ENCODE assay signal across 28 mouse cellular contexts in genomic region chr7:143848768-143849482, GRCm38 (mm10). TPM values are rescaled to one million over a fixed set of nuclear protein-coding genes. Genes with fewer than 3 reads are reported as not detected.
DNase-seq lines count a peak whose midpoint lies in the region; ATAC-seq and TF ChIP-seq lines count a peak whose summit lies in the region.
"Had no signal": no experiment of that assay in that cellular context is flagged by ENCODE, and none has a peak within 500 bp of the region (broad histone marks: within the 10 kb centered on the region; RNA-seq: fewer than 3 reads in every experiment).

No protein-coding gene starts in this region.

- peaks cover 6% of the 10 kb centered on the region for H3K4me1 ChIP-seq in kidney, adult 2 months (ENCODE audit: control insufficient read depth, insufficient read depth, low read length)
- peaks cover 7% of the 10 kb centered on the region for H3K4me1 ChIP-seq in intestine, postnatal 0 days (replicated peaks; ENCODE audit: control insufficient read depth, insufficient read depth, low read length)
- H3K4me1 ChIP-seq: heart, embryonic 13.5 days; hindbrain, embryonic 13.5 days; midbrain, embryonic 15.5 days had no signal

- peak; percentile 99 for ATAC-seq in intestine, postnatal 0 days
- ATAC-seq: forebrain, embryonic 16.5 days; lung, postnatal 0 days; midbrain, embryonic 15.5 days had no signal

- no peak for TF ChIP-seq CTCF in kidney, adult 2 months (conservative IDR thresholded peaks at IDR 0.05; ENCODE audit: insufficient read depth, insufficient read length, low read depth, low read length)
- no peak for TF ChIP-seq CTCF in intestine, postnatal 0 days (IDR thresholded peaks at IDR 0.05; ENCODE audit: low read depth)

- H3K36me3 ChIP-seq in kidney, adult 2 months (ENCODE audit: control insufficient read depth, insufficient read depth, low read length): no peaks in the 10 kb centered on the region
- H3K36me3 ChIP-seq in intestine, postnatal 0 days (ENCODE audit: control insufficient read depth, insufficient read depth): peaks cover 38% of the 10 kb centered on the region

- DNase-seq in kidney, adult 2 months: peak; percentile 89
- no peak for DNase-seq in kidney, postnatal 4 days
- peak; percentile 46 to 71 for DNase-seq in kidney, postnatal 36 days
- no peak for DNase-seq in lung, postnatal 14 days
- no peak for DNase-seq in right cerebral cortex, adult 18-20 months
- no peak for DNase-seq in urinary bladder, adult 18-20 months (ENCODE audit: low spot score in 2 of 2)
- DNase-seq: cerebellum, adult 11 months; cerebellum, postnatal 25 days; embryo, embryonic 11 days; layer of hippocampus, postnatal 36 days; right cerebral cortex, postnatal 14 days had no signal

- H3K27ac ChIP-seq in kidney, adult 2 months (ENCODE audit: insufficient read depth, low read depth, low read length): peak overlapping the region; percentile 75
- H3K27ac ChIP-seq in intestine, postnatal 0 days (ENCODE audit: low read depth, low read length): peak overlapping the region; percentile 95
- H3K27ac ChIP-seq: heart, embryonic 13.5 days; hindbrain, embryonic 13.5 days; midbrain, embryonic 15.5 days had no signal

- no peak overlapping the region for H3K4me3 ChIP-seq in kidney, adult 2 months (ENCODE audit: insufficient read depth, low read depth, low read length)
- no peak overlapping the region for H3K4me3 ChIP-seq in intestine, postnatal 0 days (ENCODE audit: low read depth, low read length)
- H3K4me3 ChIP-seq: heart, embryonic 13.5 days; hindbrain, embryonic 13.5 days; midbrain, embryonic 15.5 days; myocyte had no signal

- WGBS in kidney, adult 2 months: 69% methylated on average over 8 of the region's 8 CpGs
- 48% methylated on average over 6 of the region's 8 CpGs for WGBS in intestine, postnatal 0 days

- no peaks in the 10 kb centered on the region for H3K9me3 ChIP-seq in intestine, postnatal 0 days (ENCODE audit: control insufficient read depth)
- H3K9me3 ChIP-seq: heart, embryonic 13.5 days; hindbrain, embryonic 13.5 days; midbrain, embryonic 15.5 days had no signal

- no peak overlapping the region for H3K9ac ChIP-seq in intestine, postnatal 0 days (ENCODE audit: low read depth, low read length)
- H3K9ac ChIP-seq: heart, embryonic 13.5 days; hindbrain, embryonic 13.5 days; midbrain, embryonic 15.5 days had no signal

- TF ChIP-seq POLR2A in kidney, adult 2 months (IDR thresholded peaks at IDR 0.05; ENCODE audit: low read depth, low read length): no peak

- H3K4me2 ChIP-seq in intestine, postnatal 0 days (replicated peaks; ENCODE audit: low read depth): peak overlapping the region; percentile 30
- H3K4me2 ChIP-seq: heart, embryonic 13.5 days; hindbrain, embryonic 13.5 days; midbrain, embryonic 15.5 days had no signal

- H3K27me3 ChIP-seq in kidney, adult 2 months (replicated peaks; ENCODE audit: control insufficient read depth, insufficient read depth, low read length): no peaks in the 10 kb centered on the region
- H3K27me3 ChIP-seq in intestine, postnatal 0 days (replicated peaks; ENCODE audit: control insufficient read depth, insufficient read depth, low read length): no peaks in the 10 kb centered on the region
- H3K27me3 ChIP-seq: heart, embryonic 13.5 days; hindbrain, embryonic 13.5 days; midbrain, embryonic 15.5 days had no signal

RNA-seq across cellular contexts. Expression of gene Gm498, which starts 17.7 kb away (rescaled TPM):
- not detected in 2 replicates for polyA plus RNA-seq in kidney, adult 2 months (2012; rRNA removed)
- polyA plus RNA-seq in intestine, postnatal 0 days (2015; fragmentation: Nextera tagmentation; extraction: Ambion mirVana): not detected in 2 replicates
- polyA plus RNA-seq: adrenal gland, adult 2 months; C2C12; embryonic facial prominence, embryonic 14.5 days; forebrain, embryonic 16.5 days; heart, embryonic 13.5 days; hindbrain, embryonic 13.5 days; intestine, embryonic 14.5 days; limb, embryonic 14.5 days; liver, embryonic 16.5 days; lung, postnatal 0 days; midbrain, embryonic 15.5 days; myocyte; neural tube, embryonic 14.5 days; spleen, adult 2 months; stomach, embryonic 14.5 days; thymus, postnatal 0 days had no signal

RNA-seq across cellular contexts. Expression of gene Dhcr7, which starts 26.0 kb away (rescaled TPM):
- polyA plus RNA-seq in kidney, adult 2 months (2012; rRNA removed): 51.7 and 81.9 TPM in 2 replicates
- polyA plus RNA-seq in intestine, postnatal 0 days (2015; fragmentation: Nextera tagmentation; extraction: Ambion mirVana): 30.4 and 31.2 TPM in 2 replicates

RNA-seq across cellular contexts. Expression of gene Nadsyn1, which starts 26.3 kb away (rescaled TPM):
- 31.3 and 33.4 TPM in 2 replicates for polyA plus RNA-seq in kidney, adult 2 months (2012; rRNA removed)
- polyA plus RNA-seq in intestine, postnatal 0 days (2015; fragmentation: Nextera tagmentation; extraction: Ambion mirVana): 24.8 and 26.4 TPM in 2 replicates

Comparison
In these comparisons a context has a peak if more than half of its experiments do, and no peak if none do; other contexts are left out.
1. DNase-seq: peak in kidney, adult 2 months (single experiment) and kidney, postnatal 36 days (2 of 2); none in kidney, postnatal 4 days (0 of 2), lung, postnatal 14 days (single experiment), right cerebral cortex, adult 18-20 months (single experiment) and urinary bladder, adult 18-20 months (0 of 2).